In the genomic region with DNA sequence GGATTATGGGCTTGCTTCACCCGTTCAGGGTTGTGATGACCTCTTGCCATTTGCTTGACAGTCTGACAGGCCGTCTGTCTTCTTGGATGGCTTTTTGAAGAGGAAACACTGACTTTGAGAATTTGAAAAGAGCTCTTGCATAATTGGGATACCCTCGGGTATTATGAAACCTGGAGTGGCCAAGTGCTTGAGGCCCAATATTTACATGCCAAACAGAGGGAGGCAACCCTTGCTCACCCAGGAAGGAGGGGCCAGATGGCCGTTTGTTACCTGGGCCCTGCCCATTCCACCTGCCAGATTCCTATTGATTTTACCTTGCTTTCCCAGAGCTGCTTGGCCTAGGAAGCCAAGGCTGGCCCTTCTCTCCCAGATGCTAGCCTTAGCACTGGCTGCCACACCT, we compare ENCODE assay signal across 17 mouse cellular contexts. TPM values are rescaled to one million over a fixed set of nuclear protein-coding genes. Genes with fewer than 3 reads are reported as not detected.
DNase-seq lines count a peak whose midpoint lies in the region; ATAC-seq and TF ChIP-seq lines count a peak whose summit lies in the region.
"Had no signal": no experiment of that assay in that cellular context is flagged by ENCODE, and none has a peak within 500 bp of the region (broad histone marks: within the 10 kb centered on the region; RNA-seq: fewer than 3 reads in every experiment).

No protein-coding gene starts in this region.

- H3K4me2 ChIP-seq in lung, embryonic 15.5 days = no peak overlapping the region
- H3K4me2 ChIP-seq in stomach, embryonic 14.5 days (replicated peaks; ENCODE audit: low read depth, low read length) = no peak overlapping the region
- H3K4me2 ChIP-seq in forebrain, embryonic 11.5 days (ENCODE audit: low read depth, low read length, severe bottlenecking) = no peak overlapping the region
- H3K4me2 ChIP-seq: heart, embryonic 15.5 days; hindbrain, embryonic 15.5 days; midbrain, embryonic 12.5 days had no signal

- no peak for DNase-seq in gastrocnemius, adult 2 months
- no peak for DNase-seq in gastrocnemius, postnatal 4 days (ENCODE audit: low spot score in 2 of 2)
- DNase-seq in kidney, postnatal 14 days = no peak
- no peak for DNase-seq in forebrain, embryonic 11.5 days (ENCODE audit: low spot score)
- DNase-seq in spleen, postnatal 14 days (ENCODE audit: low spot score in 2 of 2) = no peak
- DNase-seq: adrenal gland, adult 2 months; cerebellum, postnatal 14 days; gastrocnemius, postnatal 36 days; kidney, adult 9 months had no signal

- WGBS in lung, embryonic 15.5 days = 27% methylated on average over 4 of the region's 4 CpGs
- WGBS in stomach, embryonic 14.5 days = 39% methylated on average over 4 of the region's 4 CpGs
- WGBS in forebrain, embryonic 11.5 days = 65% methylated on average over 4 of the region's 4 CpGs

- H3K36me3 ChIP-seq in lung, embryonic 15.5 days = peaks cover 6% of the 10 kb centered on the region; the same call in 1 of the 2 replicates
- H3K36me3 ChIP-seq in stomach, embryonic 14.5 days (ENCODE audit: control insufficient read depth, insufficient read depth, low read length) = peaks cover 3% of the 10 kb centered on the region; the same call in 1 of the 2 replicates
- no peaks in the 10 kb centered on the region for H3K36me3 ChIP-seq in forebrain, embryonic 11.5 days (ENCODE audit: control insufficient read depth, insufficient read depth, low read length)

- H3K27me3 ChIP-seq in lung, embryonic 15.5 days = no peaks in the 10 kb centered on the region
- H3K27me3 ChIP-seq in stomach, embryonic 14.5 days (ENCODE audit: control insufficient read depth, insufficient read depth, low read length) = no peaks in the 10 kb centered on the region
- no peaks in the 10 kb centered on the region for H3K27me3 ChIP-seq in forebrain, embryonic 11.5 days (ENCODE audit: control insufficient read depth, insufficient read depth, low read length)
- H3K27me3 ChIP-seq: heart, embryonic 15.5 days; hindbrain, embryonic 15.5 days; midbrain, embryonic 12.5 days had no signal

- peak overlapping the region; percentile 97 for H3K27ac ChIP-seq in gastrocnemius, adult 2 months
- peak overlapping the region; percentile 50 for H3K27ac ChIP-seq in lung, embryonic 15.5 days
- peak overlapping the region; percentile 6; the same call in 1 of the 2 replicates for H3K27ac ChIP-seq in stomach, embryonic 14.5 days (ENCODE audit: low read length)
- no peak overlapping the region for H3K27ac ChIP-seq in forebrain, embryonic 11.5 days (ENCODE audit: low read depth, low read length)
- H3K27ac ChIP-seq: hindbrain, embryonic 15.5 days; midbrain, embryonic 12.5 days had no signal

- TF ChIP-seq CTCF in gastrocnemius, adult 2 months (IDR thresholded peaks at IDR 0.05) = no peak

- peaks cover 45% of the 10 kb centered on the region for H3K4me1 ChIP-seq in lung, embryonic 15.5 days
- 0 out of 2 replicates have a peak, but pooled peaks cover 11% of the 10 kb centered on the region for H3K4me1 ChIP-seq in stomach, embryonic 14.5 days (ENCODE audit: control insufficient read depth, insufficient read depth, low read length)
- H3K4me1 ChIP-seq in forebrain, embryonic 11.5 days (replicated peaks; ENCODE audit: control insufficient read depth, insufficient read depth, low read length) = no peaks in the 10 kb centered on the region
- H3K4me1 ChIP-seq: hindbrain, embryonic 15.5 days had no signal

- intact Hi-C loops in gastrocnemius, adult 2 months (cut with DNase I) = no loop called here

- peak; percentile 25 for ATAC-seq in granulocyte monocyte progenitor cell, adult 5-6 weeks (replicated peaks; ENCODE audit: poor library complexity, severe bottlenecking)
- ATAC-seq in lung, embryonic 15.5 days (ENCODE audit: borderline replicate concordance, extremely low read depth, low FRiP score, low TSS enrichment) = peak; percentile 27; the same call in 1 of the 2 replicates
- 0 out of 2 replicates have a peak, but pooled peaks have one; percentile 29 for ATAC-seq in stomach, embryonic 14.5 days (ENCODE audit: insufficient number of reproducible peaks, insufficient read depth, low FRiP score, low read depth)
- no peak for ATAC-seq in forebrain, embryonic 11.5 days (replicated peaks; ENCODE audit: low FRiP score)

- no peaks in the 10 kb centered on the region for H3K9me3 ChIP-seq in lung, embryonic 15.5 days
- H3K9me3 ChIP-seq in stomach, embryonic 14.5 days (ENCODE audit: control insufficient read depth, low read depth, low read length) = no peaks in the 10 kb centered on the region
- no peaks in the 10 kb centered on the region for H3K9me3 ChIP-seq in forebrain, embryonic 11.5 days (ENCODE audit: control insufficient read depth, low read length)
- H3K9me3 ChIP-seq: heart, embryonic 15.5 days; hindbrain, embryonic 15.5 days; midbrain, embryonic 12.5 days had no signal

- H3K4me3 ChIP-seq in gastrocnemius, adult 2 months = no peak overlapping the region
- H3K4me3 ChIP-seq in lung, embryonic 15.5 days = no peak overlapping the region
- no peak overlapping the region for H3K4me3 ChIP-seq in stomach, embryonic 14.5 days (ENCODE audit: low read depth, low read length)
- no peak overlapping the region for H3K4me3 ChIP-seq in forebrain, embryonic 11.5 days (ENCODE audit: low read depth, low read length)
- H3K4me3 ChIP-seq: heart, embryonic 15.5 days; hindbrain, embryonic 15.5 days; midbrain, embryonic 12.5 days had no signal

- H3K9ac ChIP-seq in lung, embryonic 15.5 days = no peak overlapping the region
- no peak overlapping the region for H3K9ac ChIP-seq in stomach, embryonic 14.5 days (replicated peaks; ENCODE audit: low read depth, low read length)
- H3K9ac ChIP-seq in forebrain, embryonic 11.5 days (ENCODE audit: low read length) = no peak overlapping the region
- H3K9ac ChIP-seq: heart, embryonic 15.5 days; hindbrain, embryonic 15.5 days; midbrain, embryonic 12.5 days had no signal

RNA-seq across cellular contexts. Expression of a gene that starts 15.5 kb away (rescaled TPM):
- total RNA-seq in gastrocnemius, adult 2 months (2021) = 10 to 100 TPM; 66.5 to 81.6 TPM
- 10 to 100 TPM; 48.6 to 56.4 TPM for total RNA-seq in gastrocnemius, postnatal 4 days (2021)
- total RNA-seq in granulocyte monocyte progenitor cell, adult 5-6 weeks (2014; fragmentation: Nextera tagmentation) = 4.0 and 7.5 TPM in 2 replicates
- total RNA-seq in granulocyte monocyte progenitor cell, adult 5-6 weeks (2017) = 3.4 and 5.6 TPM in 2 replicates
- polyA plus RNA-seq in lung, embryonic 15.5 days (2015; fragmentation: Nextera tagmentation; extraction: Ambion mirVana) = 41.3 and 48.0 TPM in 2 replicates
- polyA plus RNA-seq in stomach, embryonic 14.5 days (2014; fragmentation: Nextera tagmentation; extraction: Ambion mirVana) = 30.8 and 33.7 TPM in 2 replicates
- 49.8 and 54.5 TPM in 2 replicates for polyA plus RNA-seq in forebrain, embryonic 11.5 days (2014; fragmentation: Nextera tagmentation; extraction: Ambion mirVana)

RNA-seq across cellular contexts. Expression of a gene that starts 16.1 kb away (rescaled TPM):
- total RNA-seq in gastrocnemius, adult 2 months (2021) = 100 to 1,000 TPM in 1 of 2 experiments, 10 to 100 TPM in 1; 99.5 to 139 TPM
- 10 to 100 TPM; 83.4 to 92.2 TPM for total RNA-seq in gastrocnemius, postnatal 4 days (2021)
- 81.2 and 91.4 TPM in 2 replicates for total RNA-seq in granulocyte monocyte progenitor cell, adult 5-6 weeks (2014; fragmentation: Nextera tagmentation)
- total RNA-seq in granulocyte monocyte progenitor cell, adult 5-6 weeks (2017) = 10.6 and 36.8 TPM in 2 replicates
- 169 and 180 TPM in 2 replicates for polyA plus RNA-seq in lung, embryonic 15.5 days (2015; fragmentation: Nextera tagmentation; extraction: Ambion mirVana)
- polyA plus RNA-seq in stomach, embryonic 14.5 days (2014; fragmentation: Nextera tagmentation; extraction: Ambion mirVana) = 155 and 171 TPM in 2 replicates
- 107 and 108 TPM in 2 replicates for polyA plus RNA-seq in forebrain, embryonic 11.5 days (2014; fragmentation: Nextera tagmentation; extraction: Ambion mirVana)

RNA-seq across cellular contexts. Expression of a gene that starts 31.4 kb away (rescaled TPM):
- under 1 TPM in 1 of 2 experiments, not detected in 1; 0.50 TPM for total RNA-seq in gastrocnemius, adult 2 months (2021)
- not detected for total RNA-seq in gastrocnemius, postnatal 4 days (2021)
- not detected in 2 replicates for total RNA-seq in granulocyte monocyte progenitor cell, adult 5-6 weeks (2014; fragmentation: Nextera tagmentation)
- not detected in 2 replicates for total RNA-seq in granulocyte monocyte progenitor cell, adult 5-6 weeks (2017)
- polyA plus RNA-seq in lung, embryonic 15.5 days (2015; fragmentation: Nextera tagmentation; extraction: Ambion mirVana) = not detected in 2 replicates
- polyA plus RNA-seq in stomach, embryonic 14.5 days (2014; fragmentation: Nextera tagmentation; extraction: Ambion mirVana) = 0.72 TPM in 1 of 2 replicates, not detected in the other
- polyA plus RNA-seq in forebrain, embryonic 11.5 days (2014; fragmentation: Nextera tagmentation; extraction: Ambion mirVana) = 0.55 and 0.99 TPM in 2 replicates
- total RNA-seq: adrenal gland, adult 2 months; gastrocnemius, postnatal 36 days; layer of hippocampus, postnatal 10 days had no signal
- polyA plus RNA-seq: adrenal gland, adult 2 months; limb, embryonic 11.5 days; midbrain, embryonic 12.5 days had no signal

RNA-seq across cellular contexts. Expression of a gene that starts 43.1 kb away (rescaled TPM):
- under 1 TPM; 0.59 to 0.98 TPM for total RNA-seq in gastrocnemius, adult 2 months (2021)
- total RNA-seq in gastrocnemius, postnatal 4 days (2021) = 1 to 10 TPM in 1 of 2 experiments, under 1 TPM in 1; 0.10 to 1.5 TPM
- total RNA-seq in granulocyte monocyte progenitor cell, adult 5-6 weeks (2014; fragmentation: Nextera tagmentation) = 0.26 TPM in 1 of 2 replicates, not detected in the other
- total RNA-seq in granulocyte monocyte progenitor cell, adult 5-6 weeks (2017) = 0.69 TPM in 1 of 2 replicates, not detected in the other
- polyA plus RNA-seq in lung, embryonic 15.5 days (2015; fragmentation: Nextera tagmentation; extraction: Ambion mirVana) = 0.31 and 0.41 TPM in 2 replicates
- polyA plus RNA-seq in stomach, embryonic 14.5 days (2014; fragmentation: Nextera tagmentation; extraction: Ambion mirVana) = not detected in 2 replicates
- 0.44 and 0.69 TPM in 2 replicates for polyA plus RNA-seq in forebrain, embryonic 11.5 days (2014; fragmentation: Nextera tagmentation; extraction: Ambion mirVana)
- polyA plus RNA-seq: adrenal gland, adult 2 months had no signal

Comparison
In these comparisons a context has a peak if more than half of its experiments do, and no peak if none do; other contexts are left out.
1. RNA of a gene that starts 15.5 kb away (total RNA-seq): 66.5 to 81.6 TPM in gastrocnemius, adult 2 months and 48.6 to 56.4 TPM in gastrocnemius, postnatal 4 days; 3.4 to 7.5 TPM in granulocyte monocyte progenitor cell, adult 5-6 weeks; every median in the first group is over 4 times any median in the second.